Mouse (Mus musculus): ENCODE results near the gene Ugt1a2. TPM values are rescaled to one million over a fixed set of nuclear protein-coding genes. Genes with fewer than 3 reads are reported as not detected.
A peak's percentile ranks its signal among the peaks of the same experiment; 100 is the strongest.
"Not testable (repeated sequence)": the region's sequence is repeated elsewhere in the genome, so short reads cannot be mapped to it uniquely, and the experiment has no call there.

Ugt1a2 gene
- 2.5 and 4.1 TPM in 2 replicates for total RNA-seq (2015)
- 0.12 and 1.2 TPM in 2 replicates for total RNA-seq (2017)

DNA sequence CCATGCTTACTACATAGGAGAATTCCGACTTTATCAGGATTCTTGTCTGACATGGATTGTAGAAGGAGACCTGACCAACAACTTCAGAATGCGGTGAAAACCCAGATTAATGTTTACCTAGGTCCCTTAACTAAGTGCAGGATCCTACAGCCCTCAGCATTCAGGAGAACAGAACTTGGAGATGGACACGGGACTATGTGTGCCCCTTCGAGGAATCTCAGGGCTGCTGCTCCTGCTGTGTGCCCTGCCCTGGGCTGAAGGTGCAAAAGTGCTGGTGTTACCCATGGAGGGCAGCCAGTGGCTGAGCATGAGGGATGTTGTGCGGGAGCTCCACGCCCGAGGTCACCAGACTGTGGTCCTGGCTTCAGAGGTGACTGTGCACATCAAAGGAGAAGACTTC lies at the start of gene Ugt1a2:
TSS of gene Ugt1a2 (plus strand) at position 146 of the 400 bp plus-strand sequence.
- ATAC-seq (ENCODE audit: poor library complexity, severe bottlenecking): no peak

DNA sequence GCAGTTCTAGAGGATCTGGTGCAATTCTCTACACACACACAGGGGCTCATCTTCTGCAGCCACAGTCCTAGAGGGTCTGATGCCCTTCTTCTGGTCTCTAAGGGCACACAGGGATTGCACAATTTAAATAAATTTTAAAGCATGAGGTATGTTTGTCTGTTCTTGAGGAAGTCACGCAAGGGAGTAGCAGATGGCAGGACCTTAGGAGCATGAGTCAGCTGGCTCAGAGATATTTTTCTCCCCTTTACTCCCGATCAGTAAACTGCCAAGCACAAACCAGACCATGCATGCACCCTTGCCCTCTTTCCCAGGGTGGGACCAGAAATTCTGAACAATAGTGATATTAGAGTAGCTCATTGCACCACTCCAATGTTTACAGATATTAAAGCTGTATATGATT lies 42.0 kb upstream of the Ugt1a2 start:
- no peak for ATAC-seq (ENCODE audit: poor library complexity, severe bottlenecking)

DNA sequence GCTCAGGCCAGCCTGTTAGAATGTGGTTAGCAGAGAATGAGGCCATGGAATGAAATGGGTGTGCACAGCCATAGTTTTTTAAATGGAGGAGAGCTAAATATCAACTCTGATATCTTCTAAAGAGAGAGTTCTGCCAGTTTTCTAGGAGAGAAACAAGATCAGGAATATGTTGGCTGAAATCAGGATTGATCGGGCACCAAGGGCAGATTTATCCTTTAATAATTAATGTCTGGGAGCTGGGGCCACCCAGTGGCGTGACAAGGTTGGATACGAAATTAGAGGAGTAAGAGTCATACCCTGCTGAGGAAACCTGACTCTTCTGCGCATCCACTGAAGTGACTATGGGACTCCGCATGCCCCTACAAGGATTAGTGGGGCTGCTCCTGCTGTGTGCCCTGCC lies 34.7 kb upstream of the Ugt1a2 start, which contains the start of gene Ugt1a5:
TSS of gene Ugt1a5 (plus strand) at position 302 of the 400 bp plus-strand sequence.
- no peak for ATAC-seq (ENCODE audit: poor library complexity, severe bottlenecking)

DNA sequence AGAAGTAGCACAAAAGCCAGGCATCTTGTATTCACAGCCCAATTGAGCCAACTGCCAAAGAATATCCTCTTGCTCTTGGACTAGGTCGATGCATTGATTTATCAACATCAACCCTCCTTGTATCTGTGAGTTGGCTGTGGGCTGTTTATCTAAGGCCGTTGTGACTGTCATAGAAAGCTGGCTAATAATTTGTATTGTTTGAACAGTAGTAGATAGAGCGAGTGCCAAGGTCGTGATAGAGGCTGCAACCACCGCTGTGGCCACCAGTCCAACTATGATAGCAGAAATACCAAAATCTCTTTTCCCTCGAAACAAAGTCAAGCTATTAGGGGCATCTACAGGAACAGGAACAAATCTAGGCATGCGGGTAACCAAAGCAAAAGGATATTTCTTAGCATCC lies 28.2 kb upstream of the Ugt1a2 start:
- ATAC-seq (ENCODE audit: poor library complexity, severe bottlenecking): not testable (repeated sequence)

DNA sequence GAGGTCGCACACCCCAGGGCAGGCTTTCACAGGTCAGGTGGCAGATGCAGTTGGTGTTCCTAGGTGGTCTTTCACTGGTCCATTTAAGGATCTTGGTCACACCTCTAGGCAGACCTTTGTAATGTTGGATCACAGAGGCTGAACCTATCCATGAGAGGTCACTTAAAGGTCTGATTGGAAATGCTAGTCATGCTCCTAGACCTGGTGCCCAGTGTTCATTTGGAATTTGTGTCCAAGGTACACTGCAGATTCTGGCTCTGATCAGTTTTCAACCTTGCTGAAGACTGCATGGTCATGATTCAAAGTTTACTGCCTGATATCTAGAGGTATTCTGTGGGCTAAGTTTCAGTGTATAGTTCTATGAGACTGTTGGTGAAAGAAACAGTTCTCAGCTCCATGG lies 20.7 kb upstream of the Ugt1a2 start:
- no peak for ATAC-seq (ENCODE audit: poor library complexity, severe bottlenecking)

DNA sequence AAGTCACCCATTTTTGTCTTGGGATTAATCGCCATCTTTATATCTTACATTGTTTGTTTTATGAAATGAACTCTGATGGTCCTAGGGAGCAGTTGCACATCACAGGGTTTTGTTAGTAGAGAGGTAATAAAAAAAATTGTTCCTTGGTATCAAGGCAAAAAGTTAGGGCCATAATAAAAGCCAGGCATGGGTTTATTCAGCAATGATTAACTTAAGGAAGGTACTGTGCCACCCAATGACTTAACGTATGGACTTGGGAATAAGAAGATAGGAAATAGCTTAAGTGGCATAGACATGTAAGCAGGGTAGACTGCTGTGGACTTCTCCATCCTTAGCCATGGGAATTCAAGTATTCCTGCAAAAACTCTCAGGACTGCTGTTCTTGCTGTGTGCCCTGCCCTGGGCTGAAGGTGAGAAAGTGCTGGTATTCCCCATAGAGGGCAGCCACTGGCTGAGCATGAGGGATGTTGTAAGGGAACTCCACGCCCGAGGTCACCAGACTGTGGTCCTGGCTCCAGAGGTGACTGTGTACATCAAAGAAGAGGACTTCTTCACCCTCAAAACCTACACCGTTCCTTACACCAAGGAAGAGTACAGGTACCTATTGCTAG lies 14.0 kb upstream of the Ugt1a2 start:
- no peak for ATAC-seq (ENCODE audit: poor library complexity, severe bottlenecking)

DNA sequence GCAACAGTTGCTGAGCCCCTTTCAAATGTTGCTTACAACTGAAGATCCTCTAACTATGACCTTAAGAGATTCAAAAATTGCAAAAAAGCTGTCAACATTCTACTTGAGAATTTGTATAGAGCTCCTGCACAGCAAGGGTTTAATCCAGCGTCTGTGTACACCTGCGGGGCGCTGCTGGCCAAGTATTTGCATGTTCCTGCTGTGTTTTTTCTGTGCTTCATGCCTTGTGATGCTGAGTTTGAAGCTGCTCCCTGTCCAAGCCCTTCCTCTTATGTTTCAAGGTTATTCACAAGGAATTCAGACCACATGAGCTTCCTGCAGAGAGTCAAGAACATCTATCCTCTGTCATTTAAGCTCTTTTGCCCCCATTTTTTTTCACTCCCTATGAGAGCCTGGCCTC lies 8.3 kb upstream of the Ugt1a2 start:
- ATAC-seq (ENCODE audit: poor library complexity, severe bottlenecking): no peak

DNA sequence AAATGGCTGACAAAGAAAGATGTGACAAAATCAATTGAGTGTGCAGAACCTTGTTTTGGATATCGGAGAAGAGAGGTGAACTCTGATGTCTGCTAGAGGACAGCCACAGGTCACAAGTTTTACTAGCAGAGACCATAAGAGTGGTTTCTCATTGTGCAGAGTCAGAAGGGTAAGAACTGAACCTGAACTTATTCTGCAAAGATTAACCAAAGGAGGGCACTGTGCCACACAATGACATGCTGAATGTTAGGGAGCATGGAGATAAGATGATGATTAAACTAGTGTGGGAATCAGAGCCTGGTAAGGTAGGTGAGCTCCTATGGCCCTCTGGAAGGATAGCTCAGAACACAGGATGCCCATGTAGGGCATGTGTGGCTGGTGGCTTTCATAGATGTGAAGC lies 4.7 kb upstream of the Ugt1a2 start:
- no peak for ATAC-seq (ENCODE audit: poor library complexity, severe bottlenecking)

DNA sequence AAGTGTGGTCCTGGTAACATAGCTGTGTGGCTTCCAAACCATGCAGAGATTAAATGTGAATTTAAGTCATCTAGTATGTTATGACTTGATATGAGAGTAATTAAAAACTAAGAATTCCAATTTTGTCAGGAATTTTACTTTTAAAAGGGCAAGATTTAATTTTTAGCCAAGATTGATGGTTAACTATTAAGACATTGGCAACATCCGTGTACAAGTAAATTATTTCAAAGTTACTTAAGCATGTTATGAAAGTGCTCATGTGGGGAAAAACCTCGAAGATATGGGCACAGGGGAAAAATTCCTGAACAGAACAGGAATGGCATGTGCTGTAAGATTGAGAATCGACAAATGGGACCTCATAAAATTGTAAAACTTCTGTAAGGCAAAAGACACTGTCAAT lies 3.0 kb upstream of the Ugt1a2 start:
- no peak for ATAC-seq (ENCODE audit: poor library complexity, severe bottlenecking)

DNA sequence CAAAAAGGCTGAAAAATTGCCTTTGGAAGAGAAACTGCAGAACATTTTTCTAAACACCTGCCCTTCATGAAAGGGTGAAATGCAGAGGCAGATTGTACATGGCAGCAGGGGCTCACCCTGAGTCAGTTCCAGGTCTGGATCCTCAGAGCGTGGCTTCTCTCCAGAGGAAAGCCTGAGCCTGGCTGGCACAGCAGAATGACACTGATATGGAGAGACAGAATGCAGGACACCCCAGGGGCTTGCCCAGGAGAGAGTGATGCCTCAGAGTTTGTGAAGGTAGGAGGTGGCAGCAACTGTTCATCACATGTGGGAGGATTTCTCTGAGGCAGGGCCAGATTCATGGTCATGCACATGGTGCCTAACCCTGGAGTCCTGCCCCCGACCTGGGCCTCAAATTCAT lies 405 bp upstream of the Ugt1a2 start:
- no peak for ATAC-seq (ENCODE audit: poor library complexity, severe bottlenecking)

DNA sequence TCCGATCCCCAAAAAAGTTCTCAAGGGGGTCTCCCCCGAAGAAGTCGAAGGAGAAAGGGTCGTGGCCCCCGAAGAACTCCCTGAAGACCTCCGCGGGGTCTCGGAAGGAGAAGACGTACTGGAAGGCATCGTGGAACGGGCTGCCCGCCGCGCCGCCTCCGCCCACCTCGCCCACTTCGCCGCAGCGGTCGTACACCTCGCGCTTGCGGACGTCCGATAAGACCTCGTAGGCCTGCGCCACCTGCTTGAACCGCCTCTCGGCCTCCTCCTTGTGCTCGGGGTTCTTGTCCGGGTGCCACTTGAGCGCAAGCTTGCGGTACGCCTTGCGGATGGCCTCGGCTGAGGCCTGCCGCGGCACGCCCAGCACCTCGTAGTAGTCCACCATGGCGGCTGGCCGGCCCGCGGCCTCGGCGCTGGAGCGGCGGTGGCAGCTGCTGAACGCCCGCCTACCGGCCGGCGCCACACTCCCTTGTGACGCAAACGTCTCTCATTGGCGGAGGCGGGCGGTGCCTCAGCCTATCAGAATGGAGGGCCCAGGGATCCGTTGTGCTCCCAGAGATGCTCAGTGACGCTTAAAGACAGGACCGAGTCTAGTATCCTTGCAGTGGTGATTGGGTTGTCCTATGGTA lies 5.0 kb downstream of the Ugt1a2 start, which contains the start of gene Dnajb3:
TSS of gene Dnajb3 (minus strand) at position 489 of the 629 bp plus-strand sequence.
- peak; percentile 72 for ATAC-seq (ENCODE audit: poor library complexity, severe bottlenecking)

DNA sequence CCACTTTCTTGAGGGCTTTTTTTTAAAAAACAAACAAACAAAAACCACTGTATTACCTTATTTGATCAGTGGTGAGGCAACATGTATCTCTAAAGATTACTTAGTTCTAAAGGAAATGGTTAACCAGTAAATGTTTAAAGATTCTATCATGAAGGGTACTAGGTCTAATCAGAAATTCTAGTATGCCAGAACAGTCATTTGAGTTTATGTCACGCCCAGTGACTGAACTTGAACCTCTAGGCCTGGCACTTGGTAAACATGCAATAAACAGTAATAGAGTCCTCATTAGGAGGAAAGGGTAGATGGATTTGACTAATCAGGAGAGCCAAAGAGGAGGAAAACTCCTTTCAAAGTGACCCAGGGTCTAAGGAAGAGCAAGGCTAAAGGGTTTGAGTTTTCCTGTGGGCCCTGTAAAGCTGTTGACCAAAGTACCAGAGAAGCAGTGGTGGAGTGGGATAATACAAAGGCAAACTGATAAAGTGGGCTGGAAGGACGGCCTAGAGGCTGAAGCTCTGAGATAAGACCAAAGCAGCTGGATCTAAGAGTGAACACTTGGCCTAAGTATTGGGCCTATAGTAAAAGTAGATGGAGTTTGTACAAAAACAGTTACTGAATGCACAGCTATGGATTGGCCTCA lies 6.6 kb downstream of the Ugt1a2 start:
- no peak for ATAC-seq (ENCODE audit: poor library complexity, severe bottlenecking)

DNA sequence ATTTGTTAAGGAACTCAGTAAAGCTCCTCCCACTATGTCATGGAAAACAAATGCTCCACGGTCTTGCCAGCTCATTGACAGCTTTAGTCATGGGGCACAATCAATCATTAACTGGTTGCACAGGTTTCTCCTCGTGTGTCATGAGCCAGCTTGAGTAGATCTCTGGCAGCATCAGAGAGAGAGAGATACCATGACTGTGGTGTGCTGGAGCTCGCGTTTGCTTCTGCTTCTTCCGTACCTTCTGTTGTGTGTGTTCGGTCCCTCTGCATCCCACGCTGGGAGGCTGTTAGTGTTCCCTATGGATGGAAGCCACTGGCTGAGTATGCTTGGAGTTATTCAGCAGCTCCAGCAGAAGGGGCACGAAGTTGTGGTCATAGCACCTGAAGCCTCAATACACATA lies 11.4 kb downstream of the Ugt1a2 start, which contains the start of gene Ugt1a1:
TSS of gene Ugt1a1 (plus strand) at position 148 of the 400 bp plus-strand sequence.
- peak; percentile 23; the same call in 1 of the 2 replicates for ATAC-seq (ENCODE audit: poor library complexity, severe bottlenecking)

DNA sequence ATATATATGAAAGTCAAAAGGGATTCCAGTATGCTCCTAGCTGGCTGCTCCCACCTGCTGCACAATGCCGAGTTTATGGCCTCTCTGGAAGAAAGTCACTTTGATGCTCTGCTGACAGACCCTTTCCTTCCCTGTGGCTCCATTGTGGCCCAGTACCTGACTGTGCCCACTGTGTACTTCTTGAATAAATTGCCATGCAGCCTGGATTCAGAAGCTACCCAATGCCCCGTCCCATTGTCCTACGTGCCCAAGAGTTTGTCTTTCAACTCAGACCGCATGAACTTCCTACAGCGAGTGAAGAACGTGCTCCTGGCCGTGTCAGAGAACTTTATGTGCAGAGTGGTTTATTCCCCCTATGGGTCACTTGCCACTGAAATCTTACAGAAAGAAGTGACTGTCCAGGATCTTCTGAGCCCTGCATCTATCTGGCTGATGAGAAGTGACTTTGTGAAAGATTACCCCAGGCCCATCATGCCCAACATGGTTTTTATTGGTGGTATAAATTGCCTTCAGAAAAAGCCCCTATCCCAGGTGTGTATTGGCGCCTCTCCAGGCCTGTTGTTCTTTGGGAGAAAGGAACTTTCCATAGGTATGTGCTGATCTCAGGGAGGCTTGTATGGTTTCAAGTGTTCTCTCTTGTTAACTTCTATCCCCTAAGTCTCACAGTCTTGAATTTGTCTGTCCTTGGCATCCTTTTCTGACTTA lies 12.1 kb downstream of the Ugt1a2 start:
- ATAC-seq (ENCODE audit: poor library complexity, severe bottlenecking): no peak; the same call in 1 of the 2 replicates

DNA sequence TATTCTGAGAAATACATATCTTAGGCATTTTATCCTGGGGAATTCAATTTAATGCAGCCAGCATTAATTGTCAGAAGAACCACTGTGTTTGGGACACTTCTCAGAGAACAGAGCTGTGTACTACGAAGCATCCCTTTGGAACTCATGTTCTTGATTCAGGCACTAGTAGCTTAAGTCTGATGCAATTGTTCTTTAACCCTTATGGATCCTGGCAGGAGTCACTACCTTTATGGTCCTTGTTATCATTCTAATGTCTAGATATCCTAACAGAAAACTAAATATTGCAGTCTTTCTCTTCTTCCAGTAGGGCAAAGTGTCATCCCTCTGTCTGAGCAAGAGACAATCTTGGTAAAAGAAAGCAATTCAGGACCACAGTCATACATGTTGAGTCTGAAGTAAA lies 12.7 kb downstream of the Ugt1a2 start:
- ATAC-seq (ENCODE audit: poor library complexity, severe bottlenecking): no peak

DNA sequence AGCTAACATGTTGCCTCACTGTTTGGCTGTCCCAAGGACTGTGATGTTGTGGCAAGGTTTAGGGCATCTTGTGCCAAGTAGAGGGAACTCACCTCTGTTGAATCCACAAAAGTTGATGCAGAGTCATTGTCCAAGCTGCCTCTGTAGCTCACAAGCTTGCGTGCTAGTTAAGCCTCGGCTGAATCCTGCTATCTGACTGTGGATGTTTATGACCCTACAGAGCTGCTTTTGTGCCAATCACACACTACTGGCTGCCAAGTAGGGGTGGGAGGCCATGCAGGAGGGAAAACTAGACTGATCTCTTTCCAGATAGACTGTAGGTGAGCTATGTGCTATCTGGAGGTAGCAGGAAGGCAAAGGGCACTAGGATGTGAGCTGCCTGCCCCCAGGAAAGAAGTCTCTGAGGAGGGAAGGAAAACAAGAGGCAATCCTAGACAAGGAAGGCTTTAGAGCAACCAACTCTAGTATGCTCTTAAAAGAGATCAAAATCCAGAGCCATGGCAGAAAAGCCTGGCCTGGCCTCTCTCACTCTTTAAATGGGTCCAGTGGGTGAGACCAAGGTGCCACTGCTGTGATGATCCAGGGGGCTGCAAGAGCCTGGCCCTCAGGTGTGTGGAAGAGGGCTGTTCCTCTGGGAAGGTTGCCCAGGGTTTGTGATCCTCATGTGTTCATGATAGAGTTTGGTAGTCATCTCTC lies 13.5 kb downstream of the Ugt1a2 start:
- no peak for ATAC-seq (ENCODE audit: poor library complexity, severe bottlenecking)

DNA sequence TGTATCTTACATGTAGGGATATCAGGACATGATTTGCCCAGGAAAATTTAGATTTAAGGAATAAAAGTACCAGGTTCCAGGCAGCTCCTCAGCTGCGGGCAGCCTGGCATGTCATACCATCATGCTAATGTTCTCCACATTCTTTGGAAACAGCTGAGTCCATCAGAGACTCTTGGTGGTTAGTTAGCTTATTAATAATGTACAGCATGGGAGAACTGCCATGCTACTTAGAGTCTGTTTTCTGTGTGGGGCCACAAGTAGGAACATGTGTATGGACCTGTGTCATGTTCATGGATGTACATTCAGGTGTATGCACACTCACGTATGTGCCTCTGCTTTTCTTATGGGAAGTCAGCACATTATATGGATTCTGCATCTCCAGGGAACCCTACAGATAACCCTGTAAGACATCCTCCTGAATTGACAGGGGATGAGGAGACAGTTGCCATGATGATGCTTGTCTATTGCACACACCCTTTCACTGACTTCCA lies 14.1 kb downstream of the Ugt1a2 start:
- ATAC-seq (ENCODE audit: poor library complexity, severe bottlenecking): no peak

DNA sequence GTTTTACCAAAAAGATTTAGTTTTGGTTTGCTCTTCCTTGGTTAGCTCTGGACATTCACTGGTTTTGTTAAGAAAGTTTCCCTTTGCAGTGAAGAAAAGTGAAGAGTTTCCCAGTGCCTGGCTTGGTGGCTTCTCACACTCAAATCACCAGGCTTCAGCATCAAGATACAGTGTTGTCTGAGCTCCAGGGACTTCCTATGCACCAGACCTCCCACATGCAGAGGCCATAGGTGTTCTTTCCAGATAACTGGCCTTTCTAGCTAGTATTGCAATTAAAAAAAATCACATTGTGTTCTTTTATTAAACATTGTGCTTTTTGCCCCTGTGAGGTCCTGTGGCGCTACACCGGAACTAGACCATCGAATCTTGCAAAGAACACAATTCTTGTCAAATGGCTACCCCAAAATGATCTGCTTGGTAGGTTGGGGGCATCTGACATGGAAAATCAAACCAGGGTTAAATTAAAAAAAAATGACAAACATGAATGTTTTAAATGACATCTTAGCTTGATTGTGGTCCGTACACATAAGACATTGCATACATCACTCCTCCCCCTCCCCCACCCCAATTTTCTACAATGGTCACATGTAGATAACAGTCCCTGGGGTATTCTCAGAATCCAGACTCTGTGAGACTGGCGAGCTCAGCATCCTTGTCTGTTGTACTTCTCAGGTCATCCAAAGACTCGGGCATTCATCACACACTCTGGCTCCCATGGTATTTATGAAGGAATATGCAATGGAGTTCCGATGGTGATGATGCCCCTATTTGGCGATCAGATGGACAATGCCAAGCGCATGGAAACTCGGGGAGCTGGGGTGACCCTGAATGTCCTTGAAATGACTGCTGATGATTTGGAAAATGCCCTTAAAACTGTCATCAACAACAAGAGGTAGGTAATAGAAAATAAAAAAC lies 15.3 kb downstream of the Ugt1a2 start:
- no peak for ATAC-seq (ENCODE audit: poor library complexity, severe bottlenecking)

DNA sequence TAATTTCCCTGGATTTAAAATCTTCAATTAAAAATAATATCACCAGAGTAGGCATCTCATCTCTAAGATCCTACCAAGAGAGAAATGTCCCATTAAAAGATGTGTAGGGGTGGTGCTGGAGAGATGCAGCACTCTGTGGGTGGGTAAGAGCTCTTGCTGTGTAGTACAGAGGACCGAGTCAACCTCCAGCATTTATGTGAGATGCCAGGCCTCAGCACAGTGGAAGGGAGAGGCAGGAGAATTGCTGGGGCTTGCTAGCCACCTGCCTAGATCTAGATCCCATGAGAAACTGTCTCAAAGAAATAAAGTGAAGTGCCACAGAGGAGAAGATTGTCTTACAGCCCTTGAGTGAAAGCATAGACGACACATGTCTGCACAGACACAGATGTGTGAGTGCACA lies 16.1 kb downstream of the Ugt1a2 start:
- ATAC-seq (ENCODE audit: poor library complexity, severe bottlenecking): no peak

DNA sequence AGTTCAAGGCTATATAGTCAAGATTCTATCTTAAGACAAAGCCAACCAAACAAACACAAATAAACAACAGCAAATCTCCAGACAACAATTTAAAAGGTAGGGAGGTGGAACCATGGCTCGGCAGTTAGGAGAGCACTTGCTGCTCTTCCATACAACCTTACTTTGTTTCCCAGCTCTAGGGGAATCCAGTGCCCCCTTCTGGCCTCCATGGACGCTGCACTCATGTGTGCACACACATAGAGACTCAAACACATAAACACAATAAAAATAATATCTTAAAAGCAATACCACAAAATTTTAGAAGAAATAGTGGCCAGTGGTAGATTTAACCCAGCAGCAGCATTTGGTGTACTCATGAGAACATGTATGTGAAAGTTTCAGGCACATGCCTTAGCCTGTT lies 16.7 kb downstream of the Ugt1a2 start:
- ATAC-seq (ENCODE audit: poor library complexity, severe bottlenecking): no peak
